Mouse (Mus musculus) embryonic fibroblast, embryonic 13.5 days (primary cell): ENCODE measurements at regions not wholly inside any gene's neighbourhood (a gene's known extent, or its start where the extent isn't known, plus 50 kb on each side); places are given as distances from the start of the nearest gene placed in this dataset.

Experiments used
- CTCF ChIP-seq: IDR thresholded peaks from 2 replicates; pipeline ENCODE4 v1.5.1; 2011; ENCODE audit warnings: mild to moderate bottlenecking, control low read depth, low read length, moderate library complexity, borderline replicate concordance; ENCODE audit not compliant: insufficient read depth
- POLR2A ChIP-seq: IDR thresholded peaks from 2 replicates; pipeline ENCODE4 v1.6.1; 2011; ENCODE audit warnings: low read depth, mild to moderate bottlenecking, control low read depth, low read length, moderate library complexity

- TF ChIP-seq POLR2A (no peak), CTCF (no peak)
Observed at GRCm38 (mm10) chr15:41920270-41920669, 1786.1 kb downstream of the 9330182O14Rik start.
